Mouse (Mus musculus): Measurements from ENCODE around the gene Rdh12. TPM values are rescaled to one million over a fixed set of nuclear protein-coding genes. Genes with fewer than 3 reads are reported as not detected.

The Rdh12 gene
- polyA plus RNA-seq, 1 experiment from 2014 or later, result 2.0 TPM

Other genes with a start within 250 kb of the Rdh12 start
- gene Tmem229b, start 201.3 kb upstream of the Rdh12 start, polyA plus RNA-seq (2015; fragmentation: Nextera tagmentation; extraction: Ambion mirVana), result 2.3 and 3.7 TPM in 2 replicates
- gene Plekhh1, start 179.8 kb upstream of the Rdh12 start, polyA plus RNA-seq (2015; fragmentation: Nextera tagmentation; extraction: Ambion mirVana), result 0.13 and 0.33 TPM in 2 replicates
- gene Pigh, start 119.3 kb upstream of the Rdh12 start, polyA plus RNA-seq (2015; fragmentation: Nextera tagmentation; extraction: Ambion mirVana), result 5.1 and 5.4 TPM in 2 replicates
- gene Arg2, start 78.1 kb upstream of the Rdh12 start, polyA plus RNA-seq (2015; fragmentation: Nextera tagmentation; extraction: Ambion mirVana), result 0.28 and 0.38 TPM in 2 replicates
- 30.6 and 32.5 TPM in 2 replicates for gene Vti1b, start 36.2 kb upstream of the Rdh12 start, polyA plus RNA-seq (2015; fragmentation: Nextera tagmentation; extraction: Ambion mirVana)
- 23.2 and 24.7 TPM in 2 replicates for gene Rdh11, start 16.6 kb upstream of the Rdh12 start, polyA plus RNA-seq (2015; fragmentation: Nextera tagmentation; extraction: Ambion mirVana)
- 10.3 and 10.7 TPM in 2 replicates for gene Zfyve26, start 87.4 kb downstream of the Rdh12 start, polyA plus RNA-seq (2015; fragmentation: Nextera tagmentation; extraction: Ambion mirVana)
- gene Rad51b, start 88.4 kb downstream of the Rdh12 start, polyA plus RNA-seq (2015; fragmentation: Nextera tagmentation; extraction: Ambion mirVana), result 4.4 and 4.8 TPM in 2 replicates

Data from liver, embryonic 16.5 days (tissue).